Mouse (Mus musculus) embryonic fibroblast, embryonic 13.5 days (primary cell): ENCODE measurements around the gene Socs3.

Experiments
- CTCF ChIP-seq: IDR thresholded peaks from 2 replicates; pipeline ENCODE4 v1.5.1; 2011; ENCODE audit warnings: mild to moderate bottlenecking, control low read depth, low read length, moderate library complexity, borderline replicate concordance; ENCODE audit not compliant: insufficient read depth
- POLR2A ChIP-seq: IDR thresholded peaks from 2 replicates; pipeline ENCODE4 v1.6.1; 2011; ENCODE audit warnings: low read depth, mild to moderate bottlenecking, control low read depth, low read length, moderate library complexity

GRCm38 (mm10) chr11:118014391-118014995, 44.6 kb upstream of the Socs3 start:
- TF ChIP-seq CTCF = no peak
- TF ChIP-seq POLR2A = no peak
